Mouse (Mus musculus) embryonic facial prominence, embryonic 12.5 days (tissue): ENCODE results near the gene Zfp428. TPM values are rescaled to one million over a fixed set of nuclear protein-coding genes. Genes with fewer than 3 reads are reported as not detected.

Experiments
- ATAC-seq: fragments of 200-750 bp; cut with Nextera tagmentation; 2 replicates; pipeline ENCODE4 v1.8.0; 2017; ENCODE audit not compliant: insufficient number of reproducible peaks, insufficient read depth, low FRiP score, low TSS enrichment
- H3K27ac ChIP-seq: fragments of 300-500 bp; sonication (generic); 2 replicates; pipeline ENCODE4 v1.5.1; 2016; ENCODE audit warnings: mild to moderate bottlenecking
- H3K27me3 ChIP-seq: fragments of 300-500 bp; sonication (generic); 2 replicates; pipeline ENCODE4 v1.6.1; 2016; ENCODE audit warnings: mild to moderate bottlenecking, moderate library complexity
- H3K36me3 ChIP-seq: fragments of 300-500 bp; sonication (generic); 2 replicates; pipeline ENCODE4 v1.6.1; 2016; ENCODE audit warnings: mild to moderate bottlenecking
- H3K4me1 ChIP-seq: fragments of 300-500 bp; sonication (generic); 2 replicates; pipeline ENCODE4 v1.6.1; 2016
- H3K4me2 ChIP-seq: fragments of 300-500 bp; sonication (generic); replicated peaks from 2 replicates; pipeline ENCODE4 v1.6.1; 2016; ENCODE audit warnings: mild to moderate bottlenecking, moderate library complexity
- H3K4me3 ChIP-seq: fragments of 300-500 bp; sonication (generic); 2 replicates; pipeline ENCODE4 v1.5.1; 2016; ENCODE audit warnings: mild to moderate bottlenecking
- H3K9ac ChIP-seq: fragments of 300-500 bp; sonication (generic); 2 replicates; pipeline ENCODE4 v1.6.1; 2016; ENCODE audit warnings: mild to moderate bottlenecking, moderate library complexity
- H3K9me3 ChIP-seq: fragments of 300-500 bp; sonication (generic); 2 replicates; pipeline ENCODE4 v1.6.1; 2016; ENCODE audit warnings: mild to moderate bottlenecking, moderate library complexity
- WGBS: fragments of 180-500 bp; shearing (Covaris S2); methylation state at CpG from one replicate; pipeline ENCODE4 v1.1.7; 2016; 5-methylcytosine and 5-hydroxymethylcytosine counted together
- polyA plus RNA-seq: library from polyadenylated mRNA; unstranded; fragments of >200 nt; fragmentation: Nextera tagmentation; extraction: Ambion mirVana; gene quantifications from 2 replicates; pipeline ENCODE4 v1.2.1, GENCODE M21; 2016

Zfp428 gene
- polyA plus RNA-seq, 1 experiment from 2014 or later: 100 TPM

- Histone ChIP-seq H3K4me2 (no peak overlapping the region), H3K27ac (no peak overlapping the region), H3K9ac (no peak overlapping the region), H3K9me3 (no peaks in the 10 kb centered on the region), H3K36me3 (peaks cover 73% of the 10 kb centered on the region), H3K27me3 (no peaks in the 10 kb centered on the region), H3K4me1 (no peaks in the 10 kb centered on the region), H3K4me3 (no peak overlapping the region)
- ATAC-seq: no peak
- 82% methylated on average over 4 of the region's 4 CpGs for WGBS
Observed at GRCm38 (mm10) chr7:24563837-24564206, 57.0 kb downstream of the Zfp428 start.

GRCm38 (mm10) chr7:24564607-24565265 lies 57.9 kb downstream of the Zfp428 start:
- no peak overlapping the region for H3K4me2 ChIP-seq
- H3K27ac ChIP-seq: no peak overlapping the region
- no peaks in the 10 kb centered on the region for H3K4me1 ChIP-seq
- peaks cover 67% of the 10 kb centered on the region for H3K36me3 ChIP-seq
- no peaks in the 10 kb centered on the region for H3K9me3 ChIP-seq
- WGBS: 65% methylated on average over 6 of the region's 6 CpGs
- no peak overlapping the region for H3K9ac ChIP-seq
- ATAC-seq: no peak
- no peaks in the 10 kb centered on the region for H3K27me3 ChIP-seq
- H3K4me3 ChIP-seq: no peak overlapping the region

Other genes starting within 250 kb of the Zfp428 start
- gene Zfp93, start 236.6 kb upstream of the Zfp428 start, polyA plus RNA-seq: 10.0 and 12.0 TPM in 2 replicates
- 57.7 and 63.1 TPM in 2 replicates for gene Zfp61, start 205.8 kb upstream of the Zfp428 start, polyA plus RNA-seq
- gene Zfp94, start 190.3 kb upstream of the Zfp428 start, polyA plus RNA-seq: 15.8 and 16.4 TPM in 2 replicates
- gene Tescl, start 173.1 kb upstream of the Zfp428 start, polyA plus RNA-seq: 0.26 TPM in 1 of 2 replicates, not detected in the other
- not detected in 2 replicates for gene Lypd5, start 157.8 kb upstream of the Zfp428 start, polyA plus RNA-seq
- 2.0 and 2.7 TPM in 2 replicates for gene Kcnn4, start 136.7 kb upstream of the Zfp428 start, polyA plus RNA-seq
- 23.6 and 26.0 TPM in 2 replicates for gene Smg9, start 107.4 kb upstream of the Zfp428 start, polyA plus RNA-seq
- gene Irgc1, start 54.7 kb upstream of the Zfp428 start, polyA plus RNA-seq: not detected in 2 replicates
- 1.5 and 2.0 TPM in 2 replicates for gene Plaur, start 44.5 kb upstream of the Zfp428 start, polyA plus RNA-seq
- 7.6 and 10.7 TPM in 2 replicates for gene Cadm4, start 25.0 kb upstream of the Zfp428 start, polyA plus RNA-seq
- gene AC161166.1, start 5.4 kb downstream of the Zfp428 start, polyA plus RNA-seq: 1.3 and 1.4 TPM in 2 replicates
- 17.6 and 18.0 TPM in 2 replicates for gene Irgq, start 23.7 kb downstream of the Zfp428 start, polyA plus RNA-seq
- gene Pinlyp, start 39.1 kb downstream of the Zfp428 start, polyA plus RNA-seq: not detected in 2 replicates
- gene Xrcc1, start 39.3 kb downstream of the Zfp428 start, polyA plus RNA-seq: 117 and 124 TPM in 2 replicates
- 23.7 and 23.8 TPM in 2 replicates for gene Ethe1, start 80.5 kb downstream of the Zfp428 start, polyA plus RNA-seq
- 5.1 and 5.9 TPM in 2 replicates for gene Zfp575, start 80.6 kb downstream of the Zfp428 start, polyA plus RNA-seq
- gene Phldb3, start 103.8 kb downstream of the Zfp428 start, polyA plus RNA-seq: 0.20 and 0.47 TPM in 2 replicates
- gene Lypd3, start 129.5 kb downstream of the Zfp428 start, polyA plus RNA-seq: 2.8 and 3.5 TPM in 2 replicates
- not detected in 2 replicates for gene Tex101, start 169.7 kb downstream of the Zfp428 start, polyA plus RNA-seq
- gene BC049730, start 202.2 kb downstream of the Zfp428 start, polyA plus RNA-seq: not detected in 2 replicates
- not detected in 2 replicates for gene Gm4763, start 219.9 kb downstream of the Zfp428 start, polyA plus RNA-seq